Comparison of ENCODE assay signal across 34 mouse cellular contexts in genomic region chr10:117502135-117502534, GRCm38 (mm10).
"Had no signal": no experiment of that assay in that cellular context is flagged by ENCODE, and none has a peak within 500 bp of the region (broad histone marks: within the 10 kb centered on the region; RNA-seq: fewer than 3 reads in every experiment).

No protein-coding gene starts in this region.

- H3K9ac ChIP-seq: heart, embryonic 13.5 days; heart, embryonic 15.5 days; hindbrain, embryonic 12.5 days; hindbrain, embryonic 13.5 days; hindbrain, embryonic 14.5 days; hindbrain, embryonic 15.5 days; intestine, embryonic 15.5 days; kidney, embryonic 15.5 days had no signal

- H3K4me2 ChIP-seq: heart, embryonic 11.5 days; heart, embryonic 13.5 days; heart, embryonic 15.5 days; hindbrain, embryonic 12.5 days; hindbrain, embryonic 13.5 days; hindbrain, embryonic 14.5 days; hindbrain, embryonic 15.5 days; intestine, embryonic 15.5 days; kidney, embryonic 15.5 days had no signal

- H3K36me3 ChIP-seq: heart, embryonic 13.5 days; heart, embryonic 15.5 days; hindbrain, embryonic 10.5 days; hindbrain, embryonic 12.5 days; hindbrain, embryonic 13.5 days; hindbrain, embryonic 15.5 days; intestine, embryonic 15.5 days; kidney, embryonic 15.5 days had no signal

- ATAC-seq: hindbrain, embryonic 16.5 days; hindbrain, postnatal 0 days; inflammation-experienced regulatory T-cells, adult 6 months; intestine, embryonic 15.5 days; intestine, embryonic 16.5 days; intestine, postnatal 0 days had no signal

- H3K27ac ChIP-seq: heart, embryonic 13.5 days; heart, embryonic 15.5 days; hindbrain, embryonic 10.5 days; hindbrain, embryonic 12.5 days; hindbrain, embryonic 13.5 days; hindbrain, embryonic 14.5 days; hindbrain, embryonic 15.5 days; hindbrain, postnatal 0 days; intestine, embryonic 15.5 days; kidney, embryonic 15.5 days; kidney, postnatal 0 days; layer of hippocampus, adult 2 months; left cerebral cortex, adult 2 months had no signal

- H3K27me3 ChIP-seq: heart, embryonic 13.5 days; heart, embryonic 15.5 days; hindbrain, embryonic 12.5 days; hindbrain, embryonic 13.5 days; hindbrain, embryonic 15.5 days; intestine, embryonic 15.5 days; kidney, embryonic 15.5 days had no signal

- H3K4me1 ChIP-seq: heart, embryonic 13.5 days; heart, embryonic 15.5 days; hindbrain, embryonic 10.5 days; hindbrain, embryonic 12.5 days; hindbrain, embryonic 13.5 days; hindbrain, embryonic 15.5 days; intestine, embryonic 15.5 days had no signal

- H3K4me3 ChIP-seq: heart, embryonic 13.5 days; heart, embryonic 15.5 days; hindbrain, embryonic 10.5 days; hindbrain, embryonic 12.5 days; hindbrain, embryonic 13.5 days; hindbrain, embryonic 15.5 days; intestine, embryonic 15.5 days; kidney, embryonic 15.5 days; layer of hippocampus, adult 2 months; left cerebral cortex, adult 2 months had no signal

- H3K9me3 ChIP-seq: heart, embryonic 13.5 days; heart, embryonic 15.5 days; hindbrain, embryonic 10.5 days; hindbrain, embryonic 12.5 days; hindbrain, embryonic 13.5 days; hindbrain, embryonic 15.5 days; intestine, embryonic 15.5 days; kidney, embryonic 15.5 days had no signal

- DNase-seq: heart, postnatal 10 days; heart, postnatal 14 days; heart, postnatal 36 days; heart, postnatal 4 days; kidney, adult 11 months; kidney, adult 18-20 months; kidney, adult 2 months; kidney, adult 8-10 months; kidney, adult 9 months; kidney, postnatal 10 days; kidney, postnatal 14 days; kidney, postnatal 25 days; kidney, postnatal 36 days; kidney, postnatal 4 days; layer of hippocampus, adult 9-11 months; layer of hippocampus, postnatal 36 days had no signal
